Mouse (Mus musculus) G1E (cell line): ENCODE measurements at regions not wholly inside any gene's neighbourhood (a gene's known extent, or its start where the extent isn't known, plus 50 kb on each side); places are given as distances from the start of the nearest gene placed in this dataset.

Experiments used
- ATAC-seq: 2 replicates; pipeline ENCODE4 v1.8.0; 2016; ENCODE audit warnings: mild to moderate bottlenecking; ENCODE audit not compliant: insufficient number of reproducible peaks, poor library complexity, low FRiP score, severe bottlenecking; ENCODE audit errors: extremely low read depth
- DNase-seq: peaks from one replicate; pipeline ENCODE4 v3.0.0; 2012; ENCODE audit warnings: low spot score
- H3K27me3 ChIP-seq: 2 replicates; pipeline ENCODE4 v1.6.1; 2012; ENCODE audit warnings: mild to moderate bottlenecking, low read length, inconsistent platforms; ENCODE audit not compliant: insufficient read depth
- H3K36me3 ChIP-seq: replicated peaks from 2 replicates; pipeline ENCODE3; 2012; ENCODE audit warnings: mild to moderate bottlenecking, inconsistent platforms
- H3K4me1 ChIP-seq: 2 replicates; pipeline ENCODE4 v1.6.1; 2012; ENCODE audit warnings: low read depth, low read length, inconsistent platforms, mixed read lengths; ENCODE audit not compliant: insufficient read depth
- H3K4me3 ChIP-seq: 2 replicates; pipeline ENCODE4 v1.5.1; 2012; ENCODE audit warnings: low read depth, mild to moderate bottlenecking, inconsistent platforms, low read length, moderate library complexity, mixed read lengths
- H3K9me3 ChIP-seq: replicated peaks from 2 replicates; pipeline ENCODE4 v1.6.1; 2012; ENCODE audit warnings: inconsistent platforms
- CTCF ChIP-seq: IDR thresholded peaks from 2 replicates; pipeline ENCODE4 v1.5.1; 2012; ENCODE audit warnings: low read depth, low read length, inconsistent platforms, mixed read lengths
- GATA1 ChIP-seq: IDR thresholded peaks from 2 replicates; pipeline ENCODE4 v1.6.1; 2012; ENCODE audit warnings: borderline replicate concordance, low read length, inconsistent platforms, mixed read lengths
- GATA2 ChIP-seq: IDR thresholded peaks from 2 replicates; pipeline ENCODE4 v1.6.1; 2012; ENCODE audit warnings: low read depth, low read length, inconsistent platforms, borderline replicate concordance
- POLR2AphosphoS5 ChIP-seq: IDR thresholded peaks from 2 replicates; pipeline ENCODE4 v1.6.1; 2012; ENCODE audit warnings: low read depth, low read length, inconsistent platforms; ENCODE audit not compliant: insufficient replicate concordance
- TAL1 ChIP-seq: conservative IDR thresholded peaks from 2 replicates; pipeline ENCODE4 v1.6.1; 2012; ENCODE audit warnings: low read depth, low read length, inconsistent platforms, mixed read lengths

DNA sequence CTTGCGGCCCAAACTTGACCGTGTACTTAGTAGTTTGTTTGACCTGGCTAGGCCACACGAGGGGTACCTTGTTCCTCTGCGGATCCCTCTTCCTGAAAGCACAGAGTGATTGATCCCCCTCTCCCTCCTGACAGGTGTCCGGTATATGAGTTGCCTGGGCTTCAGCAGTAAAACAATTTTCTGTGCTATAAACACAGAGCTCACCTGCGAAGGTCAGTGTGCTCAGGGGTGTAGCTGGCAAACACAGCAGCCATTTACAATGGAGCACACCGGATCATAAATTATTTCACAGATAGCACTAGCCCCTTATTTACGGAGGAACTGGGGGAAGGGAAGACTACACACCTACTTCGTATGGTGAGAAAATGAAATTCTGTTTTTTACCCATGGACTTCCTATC is 92.5 kb upstream of the Klf4 start:
- TF ChIP-seq TAL1 (no peak), CTCF (no peak), POLR2AphosphoS5 (no peak), GATA1 (no peak), GATA2 (no peak)
- no peak for ATAC-seq
- DNase-seq = no peak
- Histone ChIP-seq H3K4me3 (no peak overlapping the region), H3K36me3 (no peaks in the 10 kb centered on the region), H3K9me3 (peaks cover 36% of the 10 kb centered on the region), H3K27me3 (no peaks in the 10 kb centered on the region), H3K4me1 (no peaks in the 10 kb centered on the region)

DNA sequence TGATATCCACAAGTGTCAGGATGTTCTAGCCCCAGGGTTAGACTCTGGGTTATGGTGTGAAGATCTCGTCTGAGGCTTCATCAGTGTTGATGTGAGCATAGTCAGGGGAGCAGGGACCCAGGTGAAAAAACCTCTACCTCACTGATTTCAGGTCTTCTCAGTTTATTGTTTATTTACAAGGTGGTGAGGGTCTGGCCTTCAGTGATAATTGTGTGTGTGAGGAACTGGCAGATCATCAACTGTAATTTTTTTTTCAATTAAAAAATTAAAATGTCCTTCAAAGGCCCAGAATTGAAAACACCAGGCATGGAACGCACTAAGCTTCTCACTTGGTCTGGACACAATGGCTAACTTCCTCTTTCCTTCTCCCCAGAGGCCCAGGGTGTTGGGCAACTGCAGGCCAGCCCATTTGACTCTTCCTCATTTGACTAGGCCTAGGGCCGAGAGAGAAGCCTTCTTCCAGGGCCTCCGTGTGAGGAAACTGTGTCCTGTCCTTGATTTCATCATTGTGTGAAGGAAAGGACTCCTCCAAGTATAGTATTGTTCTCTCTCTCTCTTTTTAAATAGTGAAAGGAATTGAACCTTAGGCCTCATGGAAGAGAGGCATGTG is 91.0 kb upstream of the Klf4 start:
- H3K9me3 ChIP-seq = peaks cover 38% of the 10 kb centered on the region
- no peaks in the 10 kb centered on the region for H3K27me3 ChIP-seq
- no peak overlapping the region for H3K4me3 ChIP-seq
- no peak for DNase-seq
- H3K36me3 ChIP-seq = no peaks in the 10 kb centered on the region
- no peak for ATAC-seq
- no peak for TF ChIP-seq GATA1
- no peak for TF ChIP-seq POLR2AphosphoS5
- no peak for TF ChIP-seq TAL1
- no peak for TF ChIP-seq CTCF
- TF ChIP-seq GATA2 = no peak
- H3K4me1 ChIP-seq = no peaks in the 10 kb centered on the region

- no peak overlapping the region for H3K4me3 ChIP-seq
- ATAC-seq = no peak
- no peaks in the 10 kb centered on the region for H3K4me1 ChIP-seq
- H3K27me3 ChIP-seq = no peaks in the 10 kb centered on the region
- no peak for DNase-seq
- TF ChIP-seq CTCF = no peak
- TF ChIP-seq TAL1 = no peak
- TF ChIP-seq GATA1 = no peak
- TF ChIP-seq GATA2 = no peak
- TF ChIP-seq POLR2AphosphoS5 = no peak
- peaks cover 40% of the 10 kb centered on the region for H3K9me3 ChIP-seq
- H3K36me3 ChIP-seq = no peaks in the 10 kb centered on the region
Measured at GRCm38 (mm10) chr4:55622651-55623050, 90.4 kb upstream of the Klf4 start.

DNA sequence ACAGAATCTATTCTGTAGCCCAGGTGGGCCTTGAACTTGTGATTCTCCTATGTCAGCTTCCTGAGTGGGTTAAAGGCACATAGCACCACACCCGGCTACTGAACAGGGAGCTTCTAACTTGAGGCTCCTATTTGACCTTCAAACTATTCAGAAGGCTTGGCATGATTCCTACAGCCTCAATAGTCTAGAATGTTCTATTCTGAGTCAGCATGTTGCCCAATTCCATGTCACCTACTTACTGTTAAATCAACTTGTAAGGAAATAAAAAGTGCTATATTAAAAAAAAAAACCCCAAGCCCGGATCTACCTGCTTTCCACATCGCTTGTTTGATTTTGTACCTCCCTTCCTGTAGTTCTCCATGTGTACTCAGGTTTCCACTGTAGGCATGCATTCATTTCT is 87.6 kb upstream of the Klf4 start:
- Histone ChIP-seq H3K4me1 (no peaks in the 10 kb centered on the region), H3K27me3 (no peaks in the 10 kb centered on the region), H3K36me3 (no peaks in the 10 kb centered on the region), H3K9me3 (peaks cover 29% of the 10 kb centered on the region), H3K4me3 (no peak overlapping the region)
- DNase-seq (no peak), ATAC-seq (no peak)
- TF ChIP-seq TAL1 (no peak), CTCF (no peak), GATA1 (no peak), GATA2 (no peak), POLR2AphosphoS5 (no peak)

- Histone ChIP-seq H3K4me1 (no peaks in the 10 kb centered on the region), H3K36me3 (no peaks in the 10 kb centered on the region), H3K9me3 (peaks cover 35% of the 10 kb centered on the region), H3K27me3 (no peaks in the 10 kb centered on the region), H3K4me3 (no peak overlapping the region)
- ATAC-seq (no peak), DNase-seq (no peak)
- TF ChIP-seq GATA1 (no peak), POLR2AphosphoS5 (no peak), GATA2 (no peak), CTCF (no peak), TAL1 (no peak)
Measured at GRCm38 (mm10) chr4:55615808-55616207, 83.5 kb upstream of the Klf4 start.

DNA sequence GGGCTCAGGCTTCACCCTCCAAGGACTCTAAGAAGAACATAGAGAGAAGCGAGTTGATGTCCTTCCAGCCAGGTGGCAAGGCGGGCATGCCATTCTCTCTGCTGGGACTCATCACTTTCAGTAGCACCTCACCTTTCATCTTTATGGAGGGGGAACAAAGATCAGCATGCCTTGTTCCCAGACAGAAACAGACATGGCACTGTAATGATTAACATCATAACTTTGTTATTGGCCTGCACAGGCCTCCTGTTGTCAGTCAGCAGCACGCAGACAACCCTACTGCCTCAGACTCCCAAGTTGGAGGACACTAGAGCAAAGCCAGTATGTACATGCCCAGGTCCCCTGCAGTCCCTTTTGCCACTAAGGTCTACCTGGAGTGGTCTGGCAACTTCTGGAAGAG is 81.3 kb upstream of the Klf4 start:
- Histone ChIP-seq H3K27me3 (no peaks in the 10 kb centered on the region), H3K36me3 (no peaks in the 10 kb centered on the region), H3K4me3 (no peak overlapping the region), H3K9me3 (peaks cover 37% of the 10 kb centered on the region), H3K4me1 (no peaks in the 10 kb centered on the region)
- DNase-seq = no peak
- TF ChIP-seq TAL1 (no peak), POLR2AphosphoS5 (no peak), CTCF (no peak), GATA1 (no peak), GATA2 (no peak)
- ATAC-seq = no peak
